ENCODE assay signal across 11 mouse cellular contexts in the genomic region with DNA sequence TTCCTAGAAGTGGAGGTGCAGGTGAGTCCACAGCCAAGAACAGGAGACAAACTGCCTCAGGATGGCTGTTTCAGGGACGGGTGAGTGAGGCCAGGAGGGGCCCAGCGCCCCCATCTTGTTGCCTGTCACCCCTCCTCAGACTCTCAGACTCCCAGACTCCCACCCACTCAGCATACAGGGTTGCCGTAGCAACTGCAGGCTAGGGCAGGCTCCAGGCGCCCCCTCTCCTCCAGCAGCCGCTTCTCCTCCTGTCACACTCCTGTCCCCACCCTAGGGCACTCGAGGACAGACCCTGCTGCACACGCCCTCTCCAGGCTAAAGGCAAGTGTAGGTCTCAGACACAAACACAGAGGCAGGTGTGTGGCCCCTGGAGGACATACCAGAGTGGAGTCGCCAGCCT. TPM values are rescaled to one million over a fixed set of nuclear protein-coding genes. Genes with fewer than 3 reads are reported as not detected.
A peak's percentile ranks its signal among the peaks of the same experiment; 100 is the strongest.
DNase-seq lines count a peak whose midpoint lies in the region; ATAC-seq lines count a peak whose summit lies in the region.
"Had no signal": no experiment of that assay in that cellular context is flagged by ENCODE, and none has a peak within 500 bp of the region (broad histone marks: within the 10 kb centered on the region; RNA-seq: fewer than 3 reads in every experiment).

No protein-coding gene starts in this region.

- no peaks in the 10 kb centered on the region for H3K9me3 ChIP-seq in forebrain, embryonic 12.5 days
- no peaks in the 10 kb centered on the region for H3K9me3 ChIP-seq in forebrain, embryonic 16.5 days (ENCODE audit: control insufficient read depth, low read length)
- no peaks in the 10 kb centered on the region for H3K9me3 ChIP-seq in embryonic facial prominence, embryonic 10.5 days
- no peaks in the 10 kb centered on the region for H3K9me3 ChIP-seq in hindbrain, embryonic 16.5 days (ENCODE audit: control insufficient read depth, low read length)
- H3K9me3 ChIP-seq: limb, embryonic 12.5 days had no signal

- peak; percentile 61 to 81 for DNase-seq in left cerebral cortex, postnatal 14 days (ENCODE audit: low spot score in 2 of 2)
- no peak for DNase-seq in left cerebral cortex, adult 11 months (ENCODE audit: low spot score)
- DNase-seq in embryonic facial prominence, embryonic 10.5 days (ENCODE audit: low spot score), result no peak
- no peak for DNase-seq in ovary, adult 18-20 months (ENCODE audit: low spot score)
- no peak for DNase-seq in gastrocnemius, postnatal 10 days
- DNase-seq: lung, embryonic 14.5 days had no signal

- intact Hi-C loops in left cerebral cortex, postnatal 14 days (cut with DNase I), result no loop called here

- H3K4me1 ChIP-seq in forebrain, embryonic 12.5 days, result peaks cover 25% of the 10 kb centered on the region
- H3K4me1 ChIP-seq in forebrain, embryonic 16.5 days (replicated peaks; ENCODE audit: control insufficient read depth, insufficient read depth, low read length), result peaks cover 30% of the 10 kb centered on the region
- peaks cover 46% of the 10 kb centered on the region for H3K4me1 ChIP-seq in embryonic facial prominence, embryonic 10.5 days
- H3K4me1 ChIP-seq in hindbrain, embryonic 16.5 days (ENCODE audit: control insufficient read depth, insufficient read depth, low read depth, low read length), result peaks cover 24% of the 10 kb centered on the region

- H3K9ac ChIP-seq in forebrain, embryonic 12.5 days, result 0 out of 2 replicates have a peak overlapping the region, but pooled peaks have one; percentile 13
- H3K9ac ChIP-seq in forebrain, embryonic 16.5 days (replicated peaks; ENCODE audit: low read depth, low read length), result no peak overlapping the region
- no peak overlapping the region for H3K9ac ChIP-seq in hindbrain, embryonic 16.5 days (ENCODE audit: low read depth, low read length)
- H3K9ac ChIP-seq: limb, embryonic 12.5 days; lung, embryonic 14.5 days had no signal

- no peak overlapping the region for H3K27ac ChIP-seq in forebrain, embryonic 12.5 days
- H3K27ac ChIP-seq in forebrain, embryonic 16.5 days (ENCODE audit: low read length), result no peak overlapping the region
- H3K27ac ChIP-seq in embryonic facial prominence, embryonic 10.5 days (replicated peaks), result 0 out of 2 replicates have a peak overlapping the region, but pooled peaks have one; percentile 20
- H3K27ac ChIP-seq in hindbrain, embryonic 16.5 days (ENCODE audit: low read depth, low read length), result no peak overlapping the region
- H3K27ac ChIP-seq: kidney, postnatal 0 days; limb, embryonic 12.5 days had no signal

- no peak overlapping the region for H3K4me3 ChIP-seq in forebrain, embryonic 12.5 days (replicated peaks)
- no peak overlapping the region for H3K4me3 ChIP-seq in forebrain, embryonic 16.5 days (replicated peaks; ENCODE audit: low read length)
- no peak overlapping the region for H3K4me3 ChIP-seq in embryonic facial prominence, embryonic 10.5 days
- no peak overlapping the region for H3K4me3 ChIP-seq in hindbrain, embryonic 16.5 days (ENCODE audit: low read length)
- H3K4me3 ChIP-seq: limb, embryonic 12.5 days had no signal

- WGBS in forebrain, embryonic 12.5 days, result 47% methylated on average over 8 of the region's 8 CpGs
- 41% methylated on average over 8 of the region's 8 CpGs for WGBS in forebrain, embryonic 16.5 days
- 61% methylated on average over 8 of the region's 8 CpGs for WGBS in embryonic facial prominence, embryonic 10.5 days
- 40% methylated on average over 8 of the region's 8 CpGs for WGBS in hindbrain, embryonic 16.5 days

- peak; percentile 60; the same call in 1 of the 2 replicates for ATAC-seq in forebrain, embryonic 12.5 days (ENCODE audit: low FRiP score)
- no peak for ATAC-seq in forebrain, embryonic 16.5 days
- ATAC-seq in hindbrain, embryonic 16.5 days, result 0 out of 2 replicates have a peak, but pooled peaks have one; percentile 9

- no peaks in the 10 kb centered on the region for H3K27me3 ChIP-seq in forebrain, embryonic 12.5 days
- H3K27me3 ChIP-seq in forebrain, embryonic 16.5 days (replicated peaks; ENCODE audit: control insufficient read depth, insufficient read depth, low read length), result no peaks in the 10 kb centered on the region
- no peaks in the 10 kb centered on the region for H3K27me3 ChIP-seq in embryonic facial prominence, embryonic 10.5 days (replicated peaks; ENCODE audit: low read depth, poor library complexity, severe bottlenecking)
- no peaks in the 10 kb centered on the region for H3K27me3 ChIP-seq in hindbrain, embryonic 16.5 days (replicated peaks; ENCODE audit: control insufficient read depth, insufficient read depth, low read length)
- H3K27me3 ChIP-seq: limb, embryonic 12.5 days had no signal

- H3K4me2 ChIP-seq in forebrain, embryonic 12.5 days, result no peak overlapping the region
- H3K4me2 ChIP-seq in forebrain, embryonic 16.5 days (ENCODE audit: low read length), result no peak overlapping the region
- H3K4me2 ChIP-seq in hindbrain, embryonic 16.5 days (ENCODE audit: low read length), result no peak overlapping the region
- H3K4me2 ChIP-seq: limb, embryonic 12.5 days; lung, embryonic 14.5 days had no signal

- H3K36me3 ChIP-seq in forebrain, embryonic 12.5 days (replicated peaks), result peaks cover 9% of the 10 kb centered on the region; the same call in 1 of the 2 replicates
- no peaks in the 10 kb centered on the region for H3K36me3 ChIP-seq in forebrain, embryonic 16.5 days (ENCODE audit: control insufficient read depth, insufficient read depth)
- peaks cover 42% of the 10 kb centered on the region for H3K36me3 ChIP-seq in embryonic facial prominence, embryonic 10.5 days (replicated peaks)
- no peaks in the 10 kb centered on the region for H3K36me3 ChIP-seq in hindbrain, embryonic 16.5 days (ENCODE audit: control insufficient read depth, insufficient read depth, low read length)

RNA-seq across cellular contexts. Expression of a gene that starts 9.4 kb away (rescaled TPM):
- 30.4 and 31.3 TPM in 2 replicates for polyA plus RNA-seq in forebrain, embryonic 12.5 days (2016; fragmentation: Nextera tagmentation; extraction: Ambion mirVana)
- polyA plus RNA-seq in forebrain, embryonic 16.5 days (2015; fragmentation: Nextera tagmentation; extraction: Ambion mirVana), result 57.4 and 60.4 TPM in 2 replicates
- 100 to 1,000 TPM; 457 to 482 TPM for total RNA-seq in left cerebral cortex, postnatal 14 days (2021)
- polyA plus RNA-seq in embryonic facial prominence, embryonic 10.5 days (2016; fragmentation: Nextera tagmentation; extraction: Ambion mirVana), result 12.4 and 13.9 TPM in 2 replicates
- polyA plus RNA-seq in hindbrain, embryonic 16.5 days (2015; fragmentation: Nextera tagmentation; extraction: Ambion mirVana), result 50.9 and 53.0 TPM in 2 replicates
- 10 to 100 TPM; 19.6 to 25.2 TPM for total RNA-seq in gastrocnemius, postnatal 10 days (2021)

RNA-seq across cellular contexts. Expression of a gene that starts 45.7 kb away (rescaled TPM):
- 0.88 and 0.90 TPM in 2 replicates for polyA plus RNA-seq in forebrain, embryonic 12.5 days (2016; fragmentation: Nextera tagmentation; extraction: Ambion mirVana)
- 0.63 and 1.3 TPM in 2 replicates for polyA plus RNA-seq in forebrain, embryonic 16.5 days (2015; fragmentation: Nextera tagmentation; extraction: Ambion mirVana)
- under 1 TPM; 0.19 to 0.20 TPM for total RNA-seq in left cerebral cortex, postnatal 14 days (2021)
- polyA plus RNA-seq in embryonic facial prominence, embryonic 10.5 days (2016; fragmentation: Nextera tagmentation; extraction: Ambion mirVana), result 0.54 and 1.0 TPM in 2 replicates
- 0.97 and 0.98 TPM in 2 replicates for polyA plus RNA-seq in hindbrain, embryonic 16.5 days (2015; fragmentation: Nextera tagmentation; extraction: Ambion mirVana)
- under 1 TPM in 1 of 2 experiments, not detected in 1; 0.32 TPM for total RNA-seq in gastrocnemius, postnatal 10 days (2021)

RNA-seq across cellular contexts. Expression of a gene that starts 46.0 kb away (rescaled TPM):
- 59.0 and 61.0 TPM in 2 replicates for polyA plus RNA-seq in forebrain, embryonic 12.5 days (2016; fragmentation: Nextera tagmentation; extraction: Ambion mirVana)
- 14.8 and 19.5 TPM in 2 replicates for polyA plus RNA-seq in forebrain, embryonic 16.5 days (2015; fragmentation: Nextera tagmentation; extraction: Ambion mirVana)
- total RNA-seq in left cerebral cortex, postnatal 14 days (2021), result under 1 TPM; 0.72 to 0.79 TPM
- polyA plus RNA-seq in embryonic facial prominence, embryonic 10.5 days (2016; fragmentation: Nextera tagmentation; extraction: Ambion mirVana), result 95.4 and 105 TPM in 2 replicates
- 9.8 and 14.6 TPM in 2 replicates for polyA plus RNA-seq in hindbrain, embryonic 16.5 days (2015; fragmentation: Nextera tagmentation; extraction: Ambion mirVana)
- 1 to 10 TPM; 6.5 to 7.3 TPM for total RNA-seq in gastrocnemius, postnatal 10 days (2021)

Comparison
In these comparisons a context has a peak if more than half of its experiments do, and no peak if none do; other contexts are left out.
1. DNase-seq: peak in left cerebral cortex, postnatal 14 days (2 of 2); none in left cerebral cortex, adult 11 months (single experiment), embryonic facial prominence, embryonic 10.5 days (single experiment), ovary, adult 18-20 months (single experiment) and gastrocnemius, postnatal 10 days (single experiment).